Mouse (Mus musculus) spleen, postnatal 4 days (tissue): ENCODE results near the gene Cntn1.
"Not testable (repeated sequence)": the region's sequence is repeated elsewhere in the genome, so short reads cannot be mapped to it uniquely, and the experiment has no call there.

Experiments
- DNase-seq, 2 experiments: peaks; one replicate each; pipeline ENCODE4 v3.0.0; 2022; ENCODE audit warnings: low spot score in 2 of 2

The Cntn1 gene

DNA sequence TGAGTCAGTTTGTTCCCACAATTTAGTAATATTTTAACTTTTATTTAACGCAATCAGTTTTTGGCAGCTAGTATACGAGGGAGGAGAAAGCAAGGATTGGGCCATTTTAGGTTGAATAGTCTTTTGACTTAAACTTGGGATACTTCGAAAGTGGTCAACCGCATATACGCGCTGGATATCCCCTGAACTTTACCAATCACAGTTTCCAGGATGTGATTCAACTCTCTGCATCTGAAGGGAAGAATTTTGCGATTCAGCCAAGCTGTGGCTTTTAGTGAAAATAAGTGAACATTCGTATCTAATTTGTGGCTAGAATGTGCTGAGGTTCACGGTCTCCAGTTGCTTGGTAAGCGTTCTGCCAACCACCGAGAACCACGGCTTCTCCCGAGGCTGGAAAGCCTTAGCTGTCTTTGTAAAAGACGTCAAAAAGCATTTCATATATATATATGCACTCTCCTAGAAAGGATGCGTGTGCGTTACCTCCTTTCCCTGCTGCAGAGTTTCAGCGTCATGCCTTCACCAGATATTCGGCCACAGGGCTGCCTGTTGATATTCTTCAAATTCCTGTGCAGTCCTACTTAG, 217.9 kb downstream of the Cntn1 start:
- DNase-seq: no peak

GRCm38 (mm10) chr15:92271801-92272365, 220.9 kb downstream of the Cntn1 start:
- no peak for DNase-seq

DNA sequence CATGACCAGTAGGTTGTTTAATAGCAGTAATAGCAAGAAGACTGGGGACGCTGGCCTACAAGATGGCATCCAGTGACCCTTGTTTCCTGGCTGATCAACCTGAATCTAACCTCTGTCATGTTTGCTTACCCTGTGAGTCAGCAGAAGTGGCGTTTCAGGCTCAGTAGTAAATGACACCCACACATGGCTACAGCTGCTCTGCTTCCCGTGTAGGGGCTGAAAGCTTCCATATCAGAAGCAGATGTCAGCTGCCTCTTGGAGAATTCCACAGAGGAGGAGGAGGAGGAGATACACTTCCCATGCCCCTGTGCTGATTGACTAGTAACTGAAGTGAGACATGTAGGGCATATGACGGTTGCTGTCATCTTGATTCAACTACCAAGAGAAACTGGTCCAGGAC, 225.9 kb downstream of the Cntn1 start:
- no peak for DNase-seq

DNA sequence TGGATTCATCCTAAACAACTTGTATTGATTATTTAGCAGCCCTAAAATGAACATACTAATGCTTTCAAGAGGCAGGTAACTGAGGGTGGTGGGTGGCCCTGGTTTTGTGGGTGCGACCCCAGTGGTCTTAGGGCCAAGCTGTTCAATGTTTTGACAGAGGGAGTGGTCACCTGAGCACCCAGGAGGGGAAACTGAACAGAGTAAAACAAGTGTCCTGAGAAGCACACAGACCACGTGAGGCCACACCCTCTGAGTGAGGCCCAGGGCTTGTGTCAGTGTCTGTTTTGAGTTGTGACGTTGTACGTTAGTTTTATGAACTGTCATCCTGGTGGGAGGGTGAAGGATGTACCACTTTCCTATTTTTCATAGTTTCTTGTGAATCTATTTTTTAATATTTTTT, 227.0 kb downstream of the Cntn1 start:
- no peak for DNase-seq

GRCm38 (mm10) chr15:92280966-92281365, 230.0 kb downstream of the Cntn1 start:
- DNase-seq: no peak

GRCm38 (mm10) chr15:92287616-92288015, 236.7 kb downstream of the Cntn1 start:
- no peak for DNase-seq

DNA sequence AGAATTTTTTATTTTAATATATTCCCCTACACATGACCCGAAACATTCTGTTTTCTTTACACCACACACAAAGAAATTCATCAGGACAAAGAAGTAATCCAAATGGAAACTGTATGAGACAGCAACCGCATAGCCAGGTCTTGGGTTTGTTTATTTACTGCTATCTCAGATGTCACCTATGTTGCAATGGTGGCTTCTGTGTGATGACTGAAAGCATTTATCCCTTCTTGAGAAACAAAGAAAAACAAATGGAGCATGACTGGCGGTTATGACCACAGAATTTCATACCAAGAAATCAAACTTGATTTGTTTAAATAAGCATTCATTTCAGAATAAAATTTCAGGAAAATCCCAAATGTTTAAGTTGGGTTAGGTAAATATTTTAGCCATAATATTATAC, 245.5 kb downstream of the Cntn1 start:
- no peak for DNase-seq

GRCm38 (mm10) chr15:92302796-92303195, 251.8 kb downstream of the Cntn1 start:
- DNase-seq: no peak

DNA sequence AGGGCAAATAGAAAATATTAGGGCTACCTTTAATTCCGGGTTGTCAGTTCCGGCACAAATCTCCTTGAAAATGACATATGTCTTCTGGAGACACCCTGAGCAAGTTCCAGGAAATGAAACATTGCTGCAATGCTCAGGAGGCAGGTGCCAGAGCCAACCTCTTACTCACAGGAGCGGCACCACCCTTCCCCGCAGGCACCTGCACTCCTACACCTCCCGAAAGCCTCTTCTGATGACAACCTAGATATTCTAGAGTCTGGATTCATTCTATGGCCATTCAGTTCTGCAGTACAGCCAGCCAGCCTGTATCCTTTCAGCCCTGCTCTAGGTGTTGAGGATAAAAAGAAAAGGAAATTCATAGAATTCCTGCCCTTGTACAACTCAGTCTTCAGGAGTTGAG, 253.3 kb downstream of the Cntn1 start:
- no peak for DNase-seq

DNA sequence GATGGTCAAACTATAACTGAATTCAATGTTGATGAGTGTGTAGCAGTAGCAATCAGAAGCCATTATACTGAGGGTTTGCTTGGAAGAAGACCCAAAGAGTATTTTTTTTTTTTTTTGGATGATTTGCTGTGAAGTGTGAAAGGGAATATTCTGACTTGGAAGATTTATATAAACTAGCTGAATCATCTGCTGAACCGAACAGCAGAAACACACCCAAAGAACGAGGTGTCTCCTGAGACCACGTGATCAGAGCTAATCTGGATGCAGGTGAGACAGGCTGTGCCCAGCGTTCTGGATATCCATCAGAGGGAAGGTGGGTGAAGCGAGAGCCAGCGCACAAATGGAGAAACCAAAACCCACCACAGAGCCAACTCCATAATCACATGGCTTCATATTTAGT, 271.0 kb downstream of the Cntn1 start:
- DNase-seq: no peak

- DNase-seq: no peak
Observed at GRCm38 (mm10) chr15:92327111-92327510, 276.1 kb downstream of the Cntn1 start.

DNA sequence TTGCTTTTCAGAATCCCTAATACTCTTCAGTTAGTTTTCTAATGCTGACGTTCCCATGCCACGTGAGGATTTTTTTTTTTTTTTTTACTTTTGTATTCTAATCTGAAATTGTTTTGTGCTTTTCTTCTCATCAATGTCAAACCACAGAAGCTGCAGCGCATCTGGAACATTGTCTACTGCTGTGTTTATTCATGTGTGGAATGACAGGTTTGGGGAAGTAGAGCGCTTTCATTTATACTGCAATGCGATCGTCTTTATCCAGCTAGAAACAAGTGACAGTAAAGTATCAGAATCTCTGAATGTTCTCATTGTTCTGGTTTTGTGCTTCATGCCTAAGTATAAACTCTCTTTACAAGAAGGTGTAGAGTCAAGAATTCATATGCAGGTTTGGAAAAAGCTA, 289.3 kb downstream of the Cntn1 start:
- no peak for DNase-seq

DNA sequence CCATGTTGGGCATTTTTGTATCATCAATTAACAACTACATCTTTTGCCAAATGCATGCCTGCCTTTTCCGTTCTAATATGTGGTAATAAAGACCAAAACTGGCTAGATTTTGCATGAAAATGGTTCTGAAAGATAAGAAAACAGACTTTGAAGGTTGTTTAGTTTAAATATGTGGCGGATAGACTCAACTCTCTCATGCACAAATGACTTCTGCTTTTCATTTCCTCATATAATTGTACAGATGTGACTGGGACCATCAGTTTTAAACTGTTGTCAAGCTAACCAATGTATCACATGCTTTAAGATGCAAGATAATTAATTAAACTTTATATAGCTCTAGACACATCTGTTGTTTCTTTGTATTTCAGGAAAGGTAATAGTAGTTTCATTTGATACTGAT, 290.5 kb downstream of the Cntn1 start:
- no peak for DNase-seq

- DNase-seq: no peak
Observed at GRCm38 (mm10) chr15:92344136-92344869, 293.3 kb downstream of the Cntn1 start.

DNA sequence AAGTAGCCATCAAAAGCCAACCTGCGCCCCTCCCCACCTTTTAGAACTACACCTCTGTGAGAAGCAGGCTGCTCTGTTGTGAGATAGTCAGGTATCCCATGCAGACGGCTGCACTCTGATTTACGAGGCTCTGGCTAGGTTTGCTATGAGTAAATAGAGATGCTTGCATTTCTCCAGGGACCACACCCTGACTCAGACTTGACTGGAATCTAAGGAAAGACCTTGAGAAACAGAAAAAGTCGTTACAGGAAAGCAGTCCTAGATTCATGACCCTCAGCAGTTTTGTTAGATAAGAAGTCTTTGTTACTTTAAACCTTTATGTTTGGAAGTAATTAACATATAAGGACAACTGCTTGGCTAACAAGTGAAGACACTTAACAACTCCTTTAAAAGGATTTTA, 296.5 kb downstream of the Cntn1 start:
- no peak for DNase-seq

DNA sequence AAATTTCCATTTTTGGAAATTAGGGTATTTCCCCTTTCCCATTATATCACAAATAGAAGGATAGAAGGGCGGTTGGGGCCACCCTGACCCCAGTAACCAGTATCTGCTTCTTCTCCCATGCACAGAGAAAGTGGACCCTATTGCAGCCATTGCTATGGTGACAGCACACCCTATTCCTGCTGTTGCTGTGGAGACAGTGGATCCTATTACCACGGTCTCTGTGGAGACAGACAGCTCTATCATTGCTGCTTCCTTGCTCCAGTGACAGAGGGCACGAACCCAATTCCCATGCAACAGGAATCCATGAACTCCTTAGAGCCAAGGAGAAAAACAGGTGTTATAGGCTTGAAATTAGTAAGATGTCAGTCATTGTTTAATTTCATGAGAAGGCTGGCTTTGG, 296.9 kb downstream of the Cntn1 start:
- no peak for DNase-seq

GRCm38 (mm10) chr15:92348453-92348852, 297.5 kb downstream of the Cntn1 start:
- not testable (repeated sequence) for DNase-seq

DNA sequence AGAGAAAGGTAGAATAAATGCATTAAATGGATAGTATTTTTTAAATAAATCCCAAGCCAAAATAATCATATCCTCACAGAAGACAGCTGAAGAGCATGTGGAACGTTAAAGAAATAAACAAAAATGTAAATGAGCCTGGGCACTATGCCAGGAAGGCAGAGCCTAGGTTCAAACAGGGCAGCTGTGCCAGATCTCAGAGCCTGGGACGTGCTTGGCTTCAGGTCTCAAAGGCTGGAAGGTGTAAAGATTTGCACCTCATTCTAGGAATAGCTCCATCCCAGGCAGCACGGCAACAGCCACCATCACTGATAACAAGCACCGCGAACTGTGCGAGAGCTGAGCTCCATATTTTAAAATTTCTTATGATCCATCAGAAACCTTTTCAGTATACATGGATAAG, 313.2 kb downstream of the Cntn1 start:
- no peak for DNase-seq

GRCm38 (mm10) chr15:92364592-92364991, 313.6 kb downstream of the Cntn1 start:
- DNase-seq: no peak
